Mouse (Mus musculus): Measurements from ENCODE around the gene Gm29776. TPM values are rescaled to one million over a fixed set of nuclear protein-coding genes. Genes with fewer than 3 reads are reported as not detected.

Gm29776 gene
- total RNA-seq (2021) = not detected
- long read RNA-seq = 0 reads

DNA sequence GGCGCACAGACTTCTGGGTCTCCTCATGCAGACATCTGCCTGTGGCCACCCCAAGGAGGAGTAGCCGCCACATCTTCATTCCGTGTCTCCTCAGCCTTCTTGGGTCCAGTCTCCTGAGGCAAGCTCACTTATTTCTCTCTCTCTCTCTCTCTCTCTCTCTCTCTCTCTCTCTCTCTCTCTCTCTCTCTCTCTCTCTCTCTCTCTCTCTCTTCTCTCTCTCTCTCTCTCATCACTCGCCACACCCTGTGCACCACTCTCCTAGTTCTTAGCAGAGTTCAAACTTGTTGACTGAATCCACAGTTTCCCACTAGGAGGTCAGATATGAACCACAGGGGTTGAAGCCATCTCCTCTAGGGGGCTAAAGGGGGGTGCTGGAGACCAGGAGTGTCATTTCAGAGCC is at the start of gene Gm29776:
Gene Gm29776, minus strand, starts transcription at position 101 of the 400 bp plus-strand sequence.
- no peak for DNase-seq (ENCODE audit: low spot score in 2 of 2)

- no peak for DNase-seq (ENCODE audit: low spot score in 2 of 2)
These were observed 47.4 kb upstream of the Gm29776 start for GRCm38 (mm10) chr14:54746038-54746437.

- DNase-seq (ENCODE audit: low spot score in 2 of 2) = no peak
These were observed 45.8 kb upstream of the Gm29776 start for GRCm38 (mm10) chr14:54744473-54744872.

DNA sequence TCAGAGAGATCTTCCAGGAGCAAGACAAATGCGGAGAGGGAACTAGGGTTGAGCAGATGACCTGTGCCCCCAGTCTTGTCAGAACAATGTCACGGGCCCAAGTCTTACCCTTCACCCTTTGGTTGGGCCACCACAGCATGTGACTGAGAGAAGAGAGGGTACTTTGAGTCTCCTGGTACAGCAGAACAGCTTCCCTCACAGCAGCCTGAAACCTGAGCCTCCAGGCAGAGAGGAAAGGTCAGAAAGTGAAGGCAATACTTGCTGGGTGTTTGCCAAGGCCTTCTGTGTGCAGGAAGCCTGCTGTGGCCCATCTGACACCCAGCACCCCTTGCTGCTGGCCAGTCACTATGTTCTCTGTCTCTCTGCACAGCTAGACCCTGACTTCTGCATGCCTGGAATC is 43.7 kb upstream of the Gm29776 start:
- no peak for DNase-seq (ENCODE audit: low spot score in 2 of 2)

DNA sequence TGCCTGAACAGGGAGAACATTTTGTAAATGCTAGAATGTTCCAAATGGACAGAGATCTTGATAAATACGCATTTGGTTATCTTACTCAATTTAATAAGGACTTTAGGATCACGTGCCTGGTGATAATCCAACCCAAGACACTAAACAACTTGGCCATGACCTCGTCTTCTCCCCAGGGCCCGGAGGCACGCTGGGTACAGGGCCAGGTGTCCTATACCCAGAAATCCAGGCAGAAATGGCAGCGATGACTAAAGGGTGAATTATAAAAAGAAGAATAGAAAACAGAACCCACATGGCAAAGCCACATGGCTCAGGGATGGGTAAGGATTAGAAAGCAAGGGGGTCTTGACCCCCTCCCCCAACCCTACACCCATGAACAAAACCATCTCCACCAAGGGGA is 43.1 kb upstream of the Gm29776 start:
- no peak for DNase-seq (ENCODE audit: low spot score in 2 of 2)

- DNase-seq (ENCODE audit: low spot score in 2 of 2) = no peak
These were observed 39.0 kb upstream of the Gm29776 start for GRCm38 (mm10) chr14:54737634-54738033.

DNA sequence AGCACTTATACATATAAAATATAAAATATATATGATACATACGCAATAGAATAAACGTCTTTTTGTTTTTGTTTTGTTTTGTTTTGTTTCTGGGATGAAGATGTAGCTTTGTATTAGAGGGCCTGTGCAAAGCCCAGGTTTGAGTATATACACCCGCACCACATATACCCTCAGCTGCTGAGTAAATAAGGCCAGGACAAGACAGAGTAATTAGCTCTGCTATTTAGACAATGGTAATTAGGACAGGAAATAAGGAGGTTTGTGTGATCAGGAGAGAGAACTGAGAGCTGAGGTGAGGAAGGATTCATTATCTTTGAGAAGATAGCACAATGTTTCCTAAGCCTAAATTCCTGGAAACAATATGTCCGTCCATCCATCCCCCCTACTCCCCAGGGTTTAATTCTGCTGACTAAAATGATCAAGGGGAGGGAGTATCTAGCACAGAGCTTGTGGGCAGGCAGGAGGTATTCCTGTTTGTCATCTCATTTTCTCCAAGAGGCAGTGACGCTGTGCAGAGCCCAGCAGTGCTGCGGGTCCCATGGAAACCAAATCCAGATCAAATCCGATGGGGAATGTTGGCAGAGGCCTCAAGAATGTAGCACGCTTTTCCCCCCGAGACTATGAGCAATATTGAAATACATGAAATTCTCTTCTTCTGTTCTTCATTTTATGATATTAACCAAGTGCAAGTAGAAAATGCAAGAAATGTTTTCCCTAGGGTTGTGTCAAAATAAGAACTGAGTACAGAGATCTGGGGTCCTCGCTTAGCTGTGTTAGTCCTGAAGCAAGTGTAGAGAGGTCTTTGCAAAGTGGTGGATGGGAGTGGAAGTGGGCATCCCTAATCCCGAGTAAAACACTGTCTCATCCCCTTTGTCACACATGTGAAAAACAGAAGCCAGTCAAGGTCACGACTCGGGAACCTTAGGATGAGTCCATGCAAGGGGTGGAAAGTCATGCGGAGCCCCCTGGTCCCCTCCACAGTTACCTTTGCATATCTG is 38.2 kb upstream of the Gm29776 start:
- DNase-seq (ENCODE audit: low spot score in 2 of 2) = peak; percentile 69 to 74

GRCm38 (mm10) chr14:54735221-54735620 is 36.6 kb upstream of the Gm29776 start:
- DNase-seq (ENCODE audit: low spot score in 2 of 2) = no peak

DNA sequence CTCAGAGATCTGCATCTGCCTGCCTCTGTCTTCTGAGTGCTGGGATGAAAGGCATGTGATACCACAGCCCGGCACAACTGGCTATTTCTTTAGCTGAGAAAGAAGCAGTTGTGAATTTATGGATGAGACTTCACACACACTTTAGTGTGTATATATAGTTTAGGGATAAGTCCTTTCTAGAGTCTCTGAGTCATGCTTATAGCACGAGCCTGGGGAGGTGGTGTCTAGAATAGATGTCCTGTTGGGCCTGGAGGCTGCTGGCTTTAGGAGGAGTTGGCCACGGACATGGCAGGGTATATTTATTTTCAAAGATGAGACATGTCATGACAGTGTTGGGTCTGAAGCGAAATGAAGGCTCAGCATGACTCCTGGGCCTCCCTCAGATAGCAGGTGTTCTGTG is 35.4 kb upstream of the Gm29776 start:
- no peak for DNase-seq (ENCODE audit: low spot score in 2 of 2)

DNA sequence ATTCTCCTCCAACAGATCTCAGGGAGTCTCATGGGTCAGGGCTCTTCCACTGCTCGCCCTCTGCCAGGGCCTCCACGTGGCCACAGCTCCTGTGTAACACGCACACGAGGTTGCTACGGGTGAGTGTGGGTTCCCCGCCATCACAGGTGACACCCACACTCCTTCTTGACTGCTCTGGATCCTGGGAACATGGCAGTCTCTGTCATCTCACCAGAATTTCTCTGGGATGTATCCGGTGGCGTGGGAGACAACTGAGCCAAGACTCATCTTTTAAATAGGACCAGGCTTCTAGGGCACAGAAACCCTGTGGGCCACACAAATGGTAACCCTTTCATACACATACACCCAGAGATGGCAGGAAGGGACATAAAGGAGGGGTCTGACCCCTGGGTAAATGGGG is 33.6 kb upstream of the Gm29776 start:
- no peak for DNase-seq (ENCODE audit: low spot score in 2 of 2)

GRCm38 (mm10) chr14:54730305-54730704 is 31.7 kb upstream of the Gm29776 start:
- peak; percentile 54 to 71 for DNase-seq (ENCODE audit: low spot score in 2 of 2)

DNA sequence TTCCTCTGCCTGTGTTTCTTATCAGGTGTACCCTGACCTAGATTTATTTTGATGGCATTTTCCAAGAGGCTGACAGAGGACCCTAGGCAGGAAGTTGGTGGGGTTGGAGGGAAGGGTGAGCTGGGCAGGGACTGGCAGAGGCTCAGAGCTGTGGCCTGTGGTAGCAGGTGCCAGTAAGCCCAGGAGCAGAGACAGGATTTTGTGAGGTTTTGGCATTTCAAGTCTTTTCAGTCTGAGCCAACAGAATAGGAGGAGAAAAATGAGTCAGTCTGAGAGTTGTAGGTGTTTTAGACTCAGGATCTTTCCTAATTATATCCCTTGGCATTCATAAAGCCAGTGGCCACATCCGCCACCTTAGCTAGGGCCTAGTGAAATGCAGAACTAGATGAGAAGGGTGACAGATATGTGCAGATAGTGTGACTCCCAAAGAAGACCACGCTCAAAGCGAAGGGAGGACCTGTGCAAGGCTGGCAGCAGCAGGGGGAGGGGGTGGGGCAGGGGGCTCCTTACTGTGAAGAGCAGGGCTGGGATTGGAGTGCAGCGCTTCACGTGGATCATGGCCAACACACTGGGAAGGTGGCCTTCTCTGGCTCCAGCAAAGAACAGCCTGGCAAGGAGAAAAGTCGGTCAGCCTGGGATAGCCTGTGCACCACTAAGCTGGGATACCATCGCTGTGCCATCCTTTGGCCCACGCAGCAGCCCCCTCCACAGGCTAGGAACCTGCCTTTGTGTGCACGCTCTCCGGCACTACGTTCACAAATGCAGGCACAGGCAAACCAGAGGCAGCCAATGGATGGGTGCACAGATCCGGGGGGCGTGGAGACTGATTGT is 30.4 kb upstream of the Gm29776 start:
- DNase-seq (ENCODE audit: low spot score in 2 of 2) = no peak

DNA sequence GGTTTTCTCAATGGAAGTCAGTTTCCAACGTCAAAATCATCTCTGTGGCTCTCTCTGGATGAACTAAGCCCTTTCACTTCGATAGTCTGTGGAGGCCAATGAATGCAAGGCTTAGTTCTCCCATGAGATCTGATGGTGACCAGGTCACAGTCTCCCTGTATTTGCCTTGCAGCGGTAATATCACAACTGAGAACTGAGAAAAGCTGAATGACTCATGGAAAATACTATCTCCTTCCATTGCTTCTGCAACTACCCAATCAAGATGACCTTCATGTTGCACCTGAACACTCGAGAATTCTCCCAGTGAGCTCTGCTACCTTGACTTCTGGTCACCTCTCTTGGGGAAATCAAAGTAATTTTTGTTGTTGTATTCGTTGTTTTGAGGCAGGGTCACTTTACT is 28.9 kb upstream of the Gm29776 start:
- DNase-seq (ENCODE audit: low spot score in 2 of 2) = no peak

DNA sequence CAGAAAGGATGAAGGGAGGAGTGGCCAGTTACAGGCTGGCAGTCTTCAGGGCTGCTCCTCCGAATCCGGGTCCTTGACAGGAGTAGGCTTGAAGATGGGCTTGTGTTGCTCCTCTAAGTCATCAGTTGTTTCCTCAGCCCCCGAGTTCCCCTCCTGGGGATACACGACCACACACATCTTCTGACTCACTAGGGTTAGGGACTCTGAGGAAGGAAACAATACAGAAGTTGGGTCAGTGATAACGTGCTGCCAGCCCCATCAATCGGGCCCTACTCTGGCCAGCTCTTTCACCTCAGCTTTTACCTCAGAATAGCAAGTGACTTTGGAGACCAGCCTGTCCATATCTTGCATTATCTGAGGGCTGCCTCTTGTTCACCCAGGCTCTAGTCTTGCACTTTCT is 25.4 kb upstream of the Gm29776 start:
- DNase-seq (ENCODE audit: low spot score in 2 of 2) = no peak

DNA sequence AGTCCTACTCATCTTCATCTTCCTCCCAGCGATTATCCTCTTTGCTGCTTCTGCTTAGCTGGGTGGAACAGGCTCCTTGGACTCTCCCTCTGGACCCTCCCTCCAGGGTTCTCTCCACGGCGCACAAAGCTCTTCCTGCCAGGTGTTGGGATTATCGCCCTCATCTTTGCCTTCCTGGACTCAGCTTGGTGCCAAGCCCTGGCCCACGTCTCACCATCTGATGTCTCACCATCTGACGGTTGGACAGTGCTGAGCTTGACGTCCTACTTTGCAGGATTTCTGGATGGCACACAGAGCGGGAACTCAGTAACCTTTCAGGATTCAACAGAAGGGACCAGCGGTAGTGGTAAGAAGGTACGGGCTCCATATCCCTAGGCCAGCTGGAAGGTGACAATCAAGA is 23.1 kb upstream of the Gm29776 start:
- DNase-seq (ENCODE audit: low spot score in 2 of 2) = no peak

DNA sequence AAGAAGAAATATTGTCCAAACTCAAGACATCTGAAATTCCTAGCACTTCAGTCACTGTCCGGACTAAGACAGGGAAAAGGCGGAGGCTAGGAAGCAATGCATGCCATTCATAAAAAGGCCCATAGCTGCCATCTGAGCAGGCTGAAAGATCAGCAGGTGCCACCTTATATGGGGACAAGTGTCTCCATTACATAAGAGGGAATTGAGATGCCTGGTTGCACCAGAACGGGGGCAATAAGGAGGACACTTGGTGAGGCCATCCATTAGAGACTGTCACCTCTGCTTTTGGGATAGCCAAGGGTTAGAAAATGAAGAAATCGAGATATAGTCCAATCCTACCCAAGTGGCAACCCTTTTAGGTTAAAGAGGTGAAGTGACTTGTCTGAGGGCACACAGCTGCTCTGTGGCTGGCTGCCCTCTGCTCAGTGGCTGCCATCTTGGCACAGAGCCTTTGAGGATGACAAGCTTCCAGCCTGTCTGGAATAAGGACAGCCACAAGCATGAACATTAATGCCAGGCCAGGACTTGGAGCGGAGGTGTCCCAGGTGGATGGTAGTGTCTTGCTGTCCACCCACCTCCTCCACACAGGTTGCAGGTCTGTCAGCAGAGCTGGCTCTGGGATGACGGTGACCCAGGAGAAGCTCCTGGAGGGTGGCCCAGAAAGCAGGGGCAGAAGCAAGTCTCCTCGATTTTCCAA is 22.2 kb upstream of the Gm29776 start:
- no peak for DNase-seq (ENCODE audit: low spot score in 2 of 2)

GRCm38 (mm10) chr14:54720041-54720440 is 21.4 kb upstream of the Gm29776 start:
- DNase-seq (ENCODE audit: low spot score in 2 of 2) = no peak

DNA sequence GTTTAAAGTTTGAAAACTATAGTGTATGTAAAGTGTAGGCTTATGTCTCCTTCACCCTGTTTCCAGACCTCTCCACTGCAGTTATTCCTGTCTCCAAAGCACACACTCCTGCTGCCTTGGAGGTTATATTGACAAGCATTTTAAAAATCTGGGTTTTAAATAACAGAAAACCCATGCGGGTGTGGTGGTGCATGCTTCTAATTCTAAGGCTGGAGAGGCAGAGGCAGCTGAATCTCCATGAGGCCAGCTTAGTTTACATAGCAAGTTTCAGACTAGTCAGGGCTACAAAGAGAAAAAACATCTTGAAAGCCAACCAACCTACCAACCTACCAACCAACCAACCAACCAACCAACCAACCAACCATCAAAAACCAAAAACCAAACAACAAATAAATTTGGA is 16.8 kb upstream of the Gm29776 start:
- DNase-seq (ENCODE audit: low spot score in 2 of 2) = no peak

DNA sequence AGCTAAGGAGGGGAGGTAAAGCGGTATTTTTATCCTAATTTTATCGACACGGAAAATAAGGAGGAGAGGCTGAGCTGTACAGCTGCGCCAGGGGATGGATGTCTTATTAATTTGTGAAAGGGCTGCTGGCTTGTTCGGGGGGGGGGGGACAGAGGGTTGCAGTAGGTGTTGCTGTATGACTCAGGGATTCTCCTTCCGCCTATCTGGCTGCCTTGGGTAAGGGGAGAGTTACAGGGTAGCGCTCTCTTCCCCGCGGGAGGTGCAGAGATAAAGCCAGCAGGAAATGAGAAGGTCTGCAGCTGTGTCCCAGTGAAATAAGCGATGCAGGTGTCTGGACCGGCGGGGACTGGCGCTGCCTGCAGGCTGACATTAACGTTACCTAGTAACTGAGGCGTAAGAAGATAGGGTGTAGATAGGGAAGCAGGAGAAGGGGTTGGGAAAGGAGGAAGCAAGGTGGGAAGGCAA is 16.0 kb upstream of the Gm29776 start:
- peak in 1 of 2 experiments; percentile 26 for DNase-seq (ENCODE audit: low spot score in 2 of 2)

GRCm38 (mm10) chr14:54714121-54714520 is 15.5 kb upstream of the Gm29776 start:
- peak; percentile 68 to 93 for DNase-seq (ENCODE audit: low spot score in 2 of 2)

DNA sequence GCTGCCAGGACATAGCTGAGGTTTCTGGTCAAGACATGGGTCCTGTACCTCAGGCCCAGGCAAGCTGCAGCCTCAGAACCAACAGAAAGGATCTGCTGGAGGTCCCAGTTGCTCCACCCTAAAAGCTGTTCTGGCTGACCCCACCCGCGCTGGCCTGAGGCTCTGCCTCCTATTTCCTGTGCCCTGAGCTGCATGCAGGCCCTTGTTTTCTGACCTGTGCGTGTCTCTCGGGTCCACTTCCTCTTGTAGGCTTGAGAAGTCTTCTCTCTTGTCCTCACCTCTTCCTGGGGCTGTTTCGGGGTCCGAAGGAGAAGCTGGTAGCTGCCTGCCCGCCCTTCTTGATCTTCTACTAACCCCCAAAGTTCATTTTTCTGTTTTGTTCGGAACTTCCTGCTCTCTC is 14.2 kb upstream of the Gm29776 start:
- no peak for DNase-seq (ENCODE audit: low spot score in 2 of 2)

Data from layer of hippocampus, adult 18-20 months (tissue).